Mouse (Mus musculus) intestine, embryonic 14.5 days (tissue): Measurements from ENCODE around the gene AY761184. TPM values are rescaled to one million over a fixed set of nuclear protein-coding genes. Genes with fewer than 3 reads are reported as not detected.
"Not testable (repeated sequence)": the region's sequence is repeated elsewhere in the genome, so short reads cannot be mapped to it uniquely, and the experiment has no call there.

ENCODE experiments used
- ATAC-seq: fragments of 200-750 bp; cut with Nextera tagmentation; replicated peaks from 2 replicates; pipeline ENCODE4 v1.8.0; 2017; ENCODE audit warnings: low read depth, moderate number of reproducible peaks, moderate TSS enrichment, moderate library complexity; ENCODE audit not compliant: low FRiP score, low TSS enrichment
- DNase-seq: peaks from one replicate; pipeline ENCODE4 v3.0.0-alpha.2; 2018; ENCODE audit warnings: low spot score
- H3K27ac ChIP-seq: fragments of 300-500 bp; sonication (generic); 2 replicates; pipeline ENCODE4 v1.5.1; 2014; ENCODE audit warnings: low read depth, mild to moderate bottlenecking, control low read depth
- H3K27me3 ChIP-seq: fragments of 300-500 bp; sonication (generic); replicated peaks from 2 replicates; pipeline ENCODE4 v1.6.1; 2014; ENCODE audit warnings: low read length, control low read depth; ENCODE audit not compliant: control insufficient read depth, insufficient read depth
- H3K36me3 ChIP-seq: fragments of 300-500 bp; sonication (generic); 2 replicates; pipeline ENCODE4 v1.6.1; 2014; ENCODE audit warnings: low read length, control low read depth; ENCODE audit not compliant: control insufficient read depth, insufficient read depth
- H3K4me1 ChIP-seq: fragments of 300-500 bp; sonication (generic); replicated peaks from 2 replicates; pipeline ENCODE4 v1.6.1; 2014; ENCODE audit warnings: low read length, control low read depth, mixed read lengths; ENCODE audit not compliant: control insufficient read depth, insufficient read depth
- H3K4me2 ChIP-seq: fragments of 300-500 bp; sonication (generic); 2 replicates; pipeline ENCODE4 v1.6.1; 2014; ENCODE audit warnings: low read length
- H3K4me3 ChIP-seq: fragments of 300-500 bp; sonication (generic); 2 replicates; pipeline ENCODE4 v1.5.1; 2014; ENCODE audit warnings: low read depth, low read length, control low read depth, mixed read lengths
- H3K9ac ChIP-seq: fragments of 300-500 bp; sonication (generic); 2 replicates; pipeline ENCODE4 v1.6.1; 2014; ENCODE audit warnings: mild to moderate bottlenecking, low read length
- H3K9me3 ChIP-seq: fragments of 300-500 bp; sonication (generic); 2 replicates; pipeline ENCODE4 v1.6.1; 2016; ENCODE audit warnings: low read length, control low read depth; ENCODE audit not compliant: control insufficient read depth
- WGBS: fragments of 180-500 bp; shearing (Covaris S2); extraction: QIAGEN DNeasy Blood & Tissue Kit; methylation state at CpG from one replicate; pipeline ENCODE4 v1.1.7; 2014; 5-methylcytosine and 5-hydroxymethylcytosine counted together
- polyA plus RNA-seq: library from polyadenylated mRNA; unstranded; fragments of >200 nt; fragmentation: Nextera tagmentation; extraction: Ambion mirVana; gene quantifications from 2 replicates; pipeline ENCODE4 v1.2.1, GENCODE M21; 2014

Gene AY761184
- polyA plus RNA-seq = not detected in 2 replicates

DNA sequence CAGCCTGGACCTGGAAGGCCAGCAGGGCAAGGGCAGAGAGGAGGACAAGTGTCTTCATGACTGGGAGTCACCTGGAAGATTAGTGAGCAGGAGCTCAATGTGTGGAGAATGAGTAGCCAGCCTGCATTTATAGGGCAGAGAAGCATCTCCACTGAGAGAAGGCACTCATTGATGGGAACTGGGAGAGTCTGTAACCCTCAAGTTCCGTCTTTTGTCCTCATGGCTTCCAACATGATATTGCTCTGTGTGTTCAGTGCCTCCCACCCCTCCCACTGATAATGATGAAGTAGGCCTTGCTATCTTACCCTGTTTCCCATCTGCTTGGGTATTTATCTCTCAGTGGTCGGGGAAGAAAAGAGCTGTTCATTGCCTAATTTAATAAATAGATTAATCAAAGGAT lies at the start of gene AY761184:
Gene AY761184, minus strand, starts transcription at position 101 of the 400 bp plus-strand sequence.
- not testable (repeated sequence) for DNase-seq, ATAC-seq, H3K4me2 ChIP-seq, H3K4me3 ChIP-seq, H3K27me3 ChIP-seq, H3K9me3 ChIP-seq, H3K4me1 ChIP-seq, H3K9ac ChIP-seq, H3K27ac ChIP-seq, H3K36me3 ChIP-seq
- 64% methylated on average over 2 of the region's 2 CpGs for WGBS

- not testable (repeated sequence) for H3K27me3 ChIP-seq, DNase-seq, H3K4me1 ChIP-seq, H3K27ac ChIP-seq, H3K9ac ChIP-seq, H3K36me3 ChIP-seq, H3K4me2 ChIP-seq, H3K9me3 ChIP-seq, H3K4me3 ChIP-seq, ATAC-seq
- 100% methylated on average over 1 of the region's 1 CpGs for WGBS
These were observed 37.9 kb downstream of the AY761184 start, which contains the start of gene Defa34 for GRCm38 (mm10) chr8:21665497-21665896. Defa34 (plus strand) TSS chr8:21665797.

DNA sequence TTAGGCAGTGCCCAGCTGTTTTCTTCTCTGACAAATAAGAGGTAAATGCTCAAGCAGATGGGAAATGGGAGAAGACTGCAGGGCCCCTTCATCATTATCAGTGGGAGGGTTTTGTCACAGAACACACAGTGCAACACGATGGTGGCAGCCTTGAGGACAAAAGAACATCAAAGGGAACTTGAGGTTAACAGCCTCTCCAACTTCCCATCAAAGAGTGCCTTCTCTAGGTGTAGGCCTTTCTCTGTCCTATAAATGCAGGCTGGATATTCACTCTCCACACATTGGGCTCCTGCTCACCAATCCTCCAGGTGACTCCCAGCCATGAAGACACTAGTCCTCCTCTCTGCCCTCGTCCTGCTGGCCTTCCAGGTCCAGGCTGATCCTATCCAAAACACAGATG lies 48.0 kb downstream of the AY761184 start, which contains the start of gene Defa17:
Gene Defa17, plus strand, starts transcription at position 301 of the 400 bp plus-strand sequence.
- WGBS = no CpG with 5 or more reads among the region's 2 CpGs
- not testable (repeated sequence) for H3K36me3 ChIP-seq, ATAC-seq

More for the DNA sequence above, 48.0 kb downstream of the AY761184 start, which contains the start of gene Defa17:
- not testable (repeated sequence) for H3K27me3 ChIP-seq, H3K4me3 ChIP-seq, H3K4me2 ChIP-seq, H3K9me3 ChIP-seq, H3K9ac ChIP-seq, DNase-seq, H3K4me1 ChIP-seq, H3K27ac ChIP-seq

Other genes starting within 250 kb of the AY761184 start
- gene Gm7849, start 247.1 kb downstream of the AY761184 start, polyA plus RNA-seq = 1.5 TPM in 1 of 2 replicates, not detected in the other
- gene Defa20, start 194.4 kb downstream of the AY761184 start, polyA plus RNA-seq = not detected in 2 replicates
- not detected in 2 replicates for gene Defa32, start 174.6 kb downstream of the AY761184 start, polyA plus RNA-seq
- gene Defa37, start 138.3 kb downstream of the AY761184 start, polyA plus RNA-seq = not detected in 2 replicates
- gene Defa28, start 120.6 kb downstream of the AY761184 start, polyA plus RNA-seq = not detected in 2 replicates
- gene Gm7861, start 109.1 kb downstream of the AY761184 start, polyA plus RNA-seq = 4.5 TPM in 1 of 2 replicates, not detected in the other
- not detected in 2 replicates for gene Defa26, start 85.5 kb downstream of the AY761184 start, polyA plus RNA-seq
- gene Defa17, start 47.9 kb downstream of the AY761184 start, polyA plus RNA-seq = 6.9 and 13.5 TPM in 2 replicates
- not detected in 2 replicates for gene Defa34, start 37.8 kb downstream of the AY761184 start, polyA plus RNA-seq
- gene Defa24, start 30.8 kb upstream of the AY761184 start, polyA plus RNA-seq = 17.4 and 19.0 TPM in 2 replicates
- not detected in 2 replicates for gene Defb50, start 119.9 kb upstream of the AY761184 start, polyA plus RNA-seq
- not detected in 2 replicates for gene Defb2, start 136.3 kb upstream of the AY761184 start, polyA plus RNA-seq
- not detected in 2 replicates for gene Defb10, start 155.3 kb upstream of the AY761184 start, polyA plus RNA-seq
- gene Defb9, start 181.8 kb upstream of the AY761184 start, polyA plus RNA-seq = not detected in 2 replicates
- gene Defb11, start 202.8 kb upstream of the AY761184 start, polyA plus RNA-seq = not detected in 2 replicates
- gene Defb15, start 229.1 kb upstream of the AY761184 start, polyA plus RNA-seq = not detected in 2 replicates
- not detected in 2 replicates for gene Defb35, start 234.7 kb upstream of the AY761184 start, polyA plus RNA-seq
- not detected in 2 replicates for gene Defb13, start 243.1 kb upstream of the AY761184 start, polyA plus RNA-seq